Mouse (Mus musculus) cerebellum, adult (tissue): ENCODE measurements around the gene Pkmyt1.

Experiments used
- ATAC-seq: cut with Nextera tagmentation; 2 replicates; pipeline ENCODE4 v1.9.2; 2017; ENCODE audit warnings: mild to moderate bottlenecking, moderate library complexity, mixed read lengths; ENCODE audit not compliant: insufficient number of reproducible peaks, low FRiP score, low TSS enrichment

Pkmyt1 gene

DNA sequence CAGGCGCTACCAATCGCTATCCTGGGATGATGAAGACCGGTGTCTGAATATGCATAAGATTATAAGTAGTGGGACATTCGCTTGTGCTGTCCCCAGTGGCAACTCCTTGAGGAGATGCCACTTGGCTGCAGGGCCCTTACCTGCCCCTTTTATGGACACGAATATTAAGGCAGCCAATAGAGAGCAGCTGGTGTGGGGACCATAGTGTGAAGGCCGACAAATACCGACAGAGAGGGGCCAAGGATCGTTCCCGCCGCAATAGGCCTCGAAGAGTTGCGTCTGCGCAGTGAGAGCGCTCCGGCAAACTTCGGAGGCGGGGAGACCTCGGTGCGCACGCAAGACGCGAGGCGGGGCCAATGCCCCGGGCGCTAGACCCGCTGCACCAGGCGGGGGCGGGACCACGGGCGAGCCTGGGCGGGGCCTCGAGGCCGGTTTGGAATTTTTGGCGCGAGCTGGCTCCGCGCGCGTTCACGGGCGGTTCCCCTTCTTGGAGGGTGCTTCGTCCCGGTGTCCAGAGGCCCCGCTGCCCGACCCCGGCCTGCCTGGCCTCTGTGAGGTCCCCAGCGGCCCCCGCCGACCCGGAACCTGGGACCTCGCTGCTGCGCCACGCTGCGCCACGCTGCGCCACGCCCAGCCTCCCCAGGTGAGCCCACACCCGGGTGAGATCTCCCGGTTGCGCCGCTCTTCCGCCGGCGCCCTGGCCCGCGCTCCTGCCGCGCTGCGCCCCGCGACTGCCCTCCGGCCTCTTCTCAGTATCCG lies at the start of gene Pkmyt1:
TSS of gene Pkmyt1 (plus strand) at position 338 of the 759 bp plus-strand sequence.
- ATAC-seq, result peak; percentile 74

DNA sequence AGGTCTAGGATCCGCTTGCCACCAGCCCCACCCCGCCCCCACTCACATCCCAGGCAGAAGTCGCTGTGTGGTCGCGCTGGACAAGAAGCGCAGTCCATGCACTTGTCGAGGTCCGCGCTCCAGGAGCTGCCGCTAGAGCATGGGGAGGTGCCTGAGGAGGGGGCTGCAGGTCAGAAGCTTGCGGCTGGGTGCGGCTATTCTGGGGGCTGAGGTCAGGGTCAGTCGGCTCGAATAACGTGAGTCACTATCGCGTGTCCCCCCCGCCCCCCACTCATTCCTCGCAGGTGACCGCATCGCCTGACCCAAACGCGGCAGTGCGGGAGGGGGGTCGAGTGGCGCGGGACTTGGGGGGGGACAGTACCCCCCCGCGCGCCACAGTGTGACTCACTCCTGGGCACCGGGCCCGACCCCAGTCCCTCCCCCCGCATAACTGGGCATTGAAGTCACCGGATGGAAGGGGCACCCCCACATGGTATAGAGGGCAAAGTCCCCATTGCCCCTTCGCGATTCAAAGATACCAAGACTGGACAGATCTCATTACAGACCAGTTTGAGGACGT lies 49.6 kb upstream of the Pkmyt1 start:
- no peak for ATAC-seq

DNA sequence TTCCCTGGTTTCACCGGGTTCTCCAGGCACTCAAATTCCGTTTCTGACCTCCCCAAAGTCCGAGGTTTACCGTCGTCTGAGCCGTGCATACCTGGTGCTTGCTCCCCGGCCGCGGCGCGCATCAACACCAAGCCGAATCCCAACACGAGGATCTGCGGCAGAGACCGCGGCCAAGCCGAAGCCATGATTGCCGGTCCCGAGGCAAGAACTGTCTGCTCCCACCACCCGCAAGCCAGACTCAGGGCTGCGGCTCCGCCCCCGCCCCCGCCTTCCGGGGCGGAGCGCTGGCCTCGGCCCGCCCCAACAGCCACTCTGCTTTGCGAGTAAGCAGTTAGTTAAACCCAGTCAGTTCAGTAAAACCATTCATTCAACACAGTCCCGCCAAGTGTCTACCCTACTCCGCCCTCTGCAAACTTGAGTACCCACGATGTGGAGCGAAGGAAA lies 48.9 kb upstream of the Pkmyt1 start, which contains the start of gene Tnfrsf12a:
TSS of gene Tnfrsf12a (minus strand) at position 233 of the 444 bp plus-strand sequence.
- peak; percentile 28; the same call in 1 of the 2 replicates for ATAC-seq

DNA sequence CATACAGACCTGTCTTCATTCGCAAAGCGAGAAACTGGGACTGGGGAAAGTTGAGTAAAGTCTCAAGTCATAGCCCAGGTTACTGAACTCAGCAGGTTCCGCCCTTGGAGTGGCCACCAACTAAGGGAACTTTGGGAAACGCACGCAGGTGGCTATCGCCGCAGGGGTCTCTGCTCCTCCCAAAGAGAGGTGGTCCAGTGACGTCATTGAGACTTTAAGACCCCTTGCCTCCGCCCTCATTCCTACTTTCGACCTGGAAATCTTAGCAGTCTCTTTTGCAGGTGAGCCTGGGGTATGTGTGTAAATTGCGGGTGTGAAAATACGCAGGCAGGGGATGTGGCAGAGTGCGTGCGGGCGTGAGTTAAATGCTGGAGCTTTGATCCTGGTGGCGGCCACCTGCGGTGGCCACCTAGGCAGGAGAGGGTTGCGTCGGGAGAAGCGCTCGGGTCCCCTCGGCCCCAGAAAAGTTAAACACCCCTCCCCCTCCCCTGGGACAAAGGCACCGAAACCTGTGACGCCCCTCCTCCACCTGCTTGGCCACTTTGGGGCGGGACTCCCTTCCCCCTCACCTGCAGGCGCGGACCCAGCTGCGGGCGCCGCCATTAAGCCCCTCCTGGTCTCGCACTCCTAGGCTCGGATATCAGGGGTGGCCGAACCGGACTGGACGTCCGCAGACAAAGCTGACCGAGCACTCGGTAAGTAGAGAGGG lies 46.9 kb upstream of the Pkmyt1 start, which contains the start of gene Cldn6:
TSS of gene Cldn6 (plus strand) at position 123 of the 709 bp plus-strand sequence.
- ATAC-seq, result no peak

DNA sequence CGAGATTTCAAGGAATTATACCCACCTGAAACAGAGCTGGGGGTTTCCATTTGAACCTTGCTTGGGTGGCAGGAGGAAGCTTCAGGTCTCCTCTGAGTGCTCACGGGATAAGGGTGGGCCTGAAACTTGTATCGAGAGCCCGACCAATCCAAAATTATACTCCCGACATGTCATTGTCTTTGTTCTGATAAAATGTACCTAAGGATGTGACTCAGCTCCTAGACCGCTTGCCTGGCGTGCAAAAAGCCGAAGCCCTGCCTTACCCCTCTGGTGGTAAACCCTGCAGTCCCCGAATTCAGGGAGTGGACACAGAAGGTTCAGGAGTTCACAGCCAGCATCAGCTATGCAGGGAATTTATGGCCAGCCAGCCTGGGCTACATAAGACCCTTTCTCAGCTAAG lies 45.8 kb upstream of the Pkmyt1 start:
- ATAC-seq, result no peak

DNA sequence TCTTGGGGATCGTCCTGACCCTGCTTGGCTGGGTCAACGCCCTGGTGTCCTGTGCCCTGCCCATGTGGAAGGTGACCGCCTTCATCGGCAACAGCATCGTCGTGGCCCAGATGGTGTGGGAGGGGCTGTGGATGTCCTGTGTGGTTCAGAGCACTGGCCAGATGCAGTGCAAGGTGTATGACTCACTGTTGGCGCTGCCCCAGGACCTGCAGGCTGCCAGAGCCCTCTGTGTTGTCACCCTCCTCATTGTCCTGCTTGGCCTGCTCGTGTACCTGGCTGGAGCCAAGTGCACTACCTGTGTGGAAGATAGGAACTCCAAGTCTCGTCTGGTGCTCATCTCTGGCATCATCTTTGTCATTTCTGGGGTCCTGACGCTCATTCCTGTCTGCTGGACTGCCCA lies 45.0 kb upstream of the Pkmyt1 start:
- no peak for ATAC-seq

DNA sequence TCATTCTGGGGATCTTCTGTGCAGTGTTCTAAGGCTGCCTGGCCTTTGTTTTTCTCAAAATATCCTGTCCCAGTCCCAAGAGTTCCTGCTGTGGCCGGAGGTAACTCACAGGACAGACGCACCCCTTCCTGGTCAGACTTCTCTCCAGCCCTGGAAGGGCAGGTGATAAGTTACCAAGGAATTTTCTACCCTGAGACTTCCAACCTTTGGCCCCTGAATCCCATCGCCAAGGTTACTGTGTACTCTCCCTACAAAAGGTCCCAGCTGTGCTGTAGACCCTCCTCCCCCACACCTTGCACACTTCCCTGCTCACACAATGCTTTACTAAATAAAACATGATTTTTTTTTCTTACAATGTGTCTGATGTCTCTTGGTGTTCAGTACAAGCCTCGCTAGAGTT lies 44.0 kb upstream of the Pkmyt1 start:
- ATAC-seq, result no peak

DNA sequence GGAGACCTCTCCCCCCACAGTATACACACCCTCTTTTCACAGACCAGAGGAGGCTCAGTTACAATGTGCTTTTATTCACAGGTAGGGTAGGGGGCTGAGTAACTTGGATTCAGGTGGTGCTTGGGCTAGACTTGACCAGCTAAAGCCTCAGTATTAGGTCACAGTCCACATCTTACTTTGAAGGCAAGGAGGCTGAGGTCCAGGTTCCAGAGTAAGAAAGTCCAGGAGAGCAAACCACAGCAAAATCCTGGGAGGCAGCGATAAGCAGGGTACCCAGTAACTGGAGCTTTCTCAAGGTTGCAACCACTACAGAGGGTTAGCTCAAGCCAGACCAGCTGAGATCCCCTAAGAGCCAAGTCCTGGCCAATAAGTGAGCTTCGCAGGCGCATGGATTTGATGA lies 43.6 kb upstream of the Pkmyt1 start:
- no peak for ATAC-seq

DNA sequence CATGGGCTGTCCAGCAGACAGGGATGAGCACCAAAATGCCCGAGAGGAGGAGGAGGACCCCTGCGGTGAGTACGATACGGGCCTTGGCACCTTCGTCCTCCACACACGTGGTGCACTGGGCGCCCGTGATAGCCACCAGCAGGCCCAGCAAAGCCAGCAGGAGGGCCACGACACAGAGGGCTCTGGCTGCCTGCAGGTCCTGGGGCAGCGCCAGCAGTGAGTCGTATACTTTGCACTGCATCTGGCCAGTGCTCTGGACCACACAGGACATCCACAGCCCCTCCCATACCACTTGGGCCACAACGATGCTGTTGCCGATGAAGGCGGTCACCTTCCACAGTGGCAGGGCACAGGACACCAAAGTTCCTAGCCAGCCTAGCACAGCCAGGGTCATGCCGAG lies 42.9 kb upstream of the Pkmyt1 start:
- ATAC-seq, result no peak

DNA sequence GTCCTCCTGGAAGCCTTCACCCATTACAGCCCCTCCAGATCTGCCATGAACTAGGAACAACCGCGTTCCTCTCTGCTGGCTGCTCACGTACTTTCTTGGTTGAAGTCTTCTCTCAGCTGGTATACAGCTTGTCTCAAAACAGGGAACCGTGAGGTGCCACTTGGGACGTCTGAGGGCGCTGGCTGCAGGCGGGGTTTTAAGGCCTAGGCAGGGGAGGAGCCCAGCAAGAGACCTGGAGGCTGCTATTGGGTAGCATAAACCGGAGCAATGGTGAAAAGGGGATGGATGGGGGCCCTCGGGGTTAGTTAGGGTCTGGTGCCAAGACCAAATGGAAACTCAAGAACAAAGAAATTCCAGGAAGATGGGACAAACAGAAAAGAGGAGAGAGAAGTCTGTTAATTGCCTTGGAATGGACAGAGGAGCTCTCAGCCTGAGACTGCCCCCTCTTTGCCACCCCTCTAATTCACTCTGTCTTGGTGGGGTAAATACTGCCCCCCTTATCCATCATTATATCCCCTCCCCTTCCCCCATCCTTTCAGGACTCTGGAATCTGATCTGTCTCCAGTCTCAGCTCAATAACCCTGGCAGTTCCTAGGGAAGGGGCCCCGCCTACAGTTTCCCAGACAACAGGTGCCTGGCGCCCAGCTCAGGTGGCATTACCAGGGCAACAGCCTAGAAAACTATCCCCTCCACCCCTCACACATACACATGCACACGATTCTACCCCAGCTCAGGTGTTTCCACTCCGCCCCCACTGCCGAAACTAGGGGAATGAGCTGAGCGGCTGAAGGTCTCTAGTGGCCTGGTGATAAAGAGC lies 42.1 kb upstream of the Pkmyt1 start, which contains the start of gene Cldn9:
TSS of gene Cldn9 (minus strand) at position 171 of the 817 bp plus-strand sequence.
- ATAC-seq, result no peak

DNA sequence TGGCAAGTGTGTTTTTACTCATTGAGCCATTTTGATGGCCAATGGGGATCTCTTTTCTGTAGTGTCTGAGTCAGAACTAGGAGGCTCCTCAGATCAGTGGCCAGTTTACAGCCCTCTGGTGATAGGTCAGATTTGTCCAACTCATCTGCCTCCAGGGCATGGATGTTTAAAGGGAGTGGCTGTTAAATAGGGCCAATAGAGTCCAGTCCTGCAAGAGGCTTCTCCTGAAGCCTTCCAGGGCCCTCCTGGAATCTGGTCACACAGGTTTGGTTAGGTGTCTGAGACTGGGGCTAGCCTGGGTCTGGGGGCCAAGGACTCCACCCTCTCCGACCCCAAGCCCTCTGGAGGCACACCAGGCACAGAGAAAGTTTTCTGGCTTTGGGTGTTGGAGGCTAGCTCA lies 31.6 kb upstream of the Pkmyt1 start:
- no peak for ATAC-seq

DNA sequence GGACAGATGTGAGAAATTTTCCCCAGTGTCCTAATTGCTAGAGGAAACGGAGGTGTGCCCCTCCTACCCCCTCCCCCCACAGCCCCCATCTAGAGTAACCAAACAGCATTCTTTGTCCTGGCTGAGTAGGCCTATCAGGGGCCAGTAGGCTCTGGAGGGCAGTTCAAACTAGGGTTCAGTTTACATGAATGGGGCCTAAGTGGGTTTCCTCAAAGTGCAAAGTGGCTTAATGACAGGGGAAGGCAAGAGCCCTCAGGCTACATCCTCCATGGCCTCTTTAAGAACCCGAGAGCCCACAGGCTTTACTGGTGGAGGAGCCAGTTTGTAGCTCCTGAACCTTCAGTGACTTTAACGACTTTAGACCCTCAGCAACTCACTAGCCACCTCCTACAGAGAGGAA lies 30.3 kb upstream of the Pkmyt1 start:
- no peak for ATAC-seq

DNA sequence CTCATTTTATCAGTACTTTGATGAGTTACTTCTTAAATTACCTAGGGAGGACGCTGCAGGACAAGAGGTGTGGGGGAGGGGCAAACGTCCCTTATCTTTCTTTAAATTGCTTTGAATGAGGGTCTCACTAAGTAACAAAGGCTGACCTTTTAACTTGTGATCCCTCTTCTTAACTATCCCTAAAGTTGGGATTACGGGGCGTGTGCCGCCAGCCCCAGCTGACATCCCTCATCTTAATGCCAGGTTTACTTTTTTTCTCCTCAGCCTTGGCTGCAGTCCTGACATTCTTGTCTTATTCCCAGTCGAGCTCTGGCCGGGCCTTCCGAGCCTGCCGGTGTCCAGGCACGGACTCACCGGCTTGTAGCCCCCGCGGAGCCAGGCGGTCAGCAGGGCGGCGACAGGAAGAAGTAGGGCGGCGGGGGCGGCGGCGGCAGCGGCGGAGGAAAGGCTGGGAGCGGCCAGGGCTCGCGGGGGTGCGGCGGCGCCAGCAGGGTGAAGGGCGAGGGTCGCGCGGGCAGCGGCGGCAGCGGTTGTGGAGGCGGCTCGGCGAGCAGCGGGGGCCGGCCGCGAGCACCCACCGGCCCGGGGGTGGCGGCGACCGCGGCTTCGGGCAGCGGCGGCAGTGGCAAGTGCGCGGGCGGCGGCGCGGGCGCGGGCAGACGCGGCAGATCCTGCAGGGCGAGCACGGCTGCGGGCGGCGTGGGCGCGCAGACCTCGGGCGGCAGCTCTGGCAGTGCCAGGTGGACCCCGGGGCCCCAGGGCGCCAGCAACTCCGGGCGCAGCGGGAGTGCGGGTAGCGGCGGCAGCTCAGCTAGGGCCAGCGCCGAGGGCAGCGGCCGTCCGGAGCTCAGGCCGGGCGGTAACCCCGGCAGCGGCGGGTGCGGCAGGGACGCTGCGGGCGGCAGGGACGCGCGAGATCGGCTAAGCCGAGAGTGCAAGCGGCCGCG lies 26.7 kb upstream of the Pkmyt1 start:
- peak; percentile 40; the same call in 1 of the 2 replicates for ATAC-seq

DNA sequence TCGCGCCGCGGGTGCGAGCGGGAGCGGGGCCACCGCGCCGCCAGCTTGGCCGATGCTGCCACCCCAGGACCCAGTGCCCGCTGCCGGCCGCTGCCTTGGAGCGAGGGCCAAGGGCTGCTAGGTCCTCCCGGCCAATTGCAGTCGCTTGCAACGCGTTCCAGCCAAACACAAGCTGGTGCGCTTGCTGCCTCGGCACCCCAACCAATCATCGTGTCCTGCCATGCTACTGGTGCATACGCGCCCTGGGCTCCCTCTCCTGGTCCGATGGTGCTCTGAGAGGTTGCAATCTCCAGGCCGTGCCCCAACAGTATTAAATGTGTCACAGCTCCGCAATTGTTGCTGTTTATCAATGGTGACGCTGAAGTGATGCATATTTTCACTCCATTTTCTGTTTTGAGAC lies 26.1 kb upstream of the Pkmyt1 start:
- ATAC-seq, result peak; percentile 100

DNA sequence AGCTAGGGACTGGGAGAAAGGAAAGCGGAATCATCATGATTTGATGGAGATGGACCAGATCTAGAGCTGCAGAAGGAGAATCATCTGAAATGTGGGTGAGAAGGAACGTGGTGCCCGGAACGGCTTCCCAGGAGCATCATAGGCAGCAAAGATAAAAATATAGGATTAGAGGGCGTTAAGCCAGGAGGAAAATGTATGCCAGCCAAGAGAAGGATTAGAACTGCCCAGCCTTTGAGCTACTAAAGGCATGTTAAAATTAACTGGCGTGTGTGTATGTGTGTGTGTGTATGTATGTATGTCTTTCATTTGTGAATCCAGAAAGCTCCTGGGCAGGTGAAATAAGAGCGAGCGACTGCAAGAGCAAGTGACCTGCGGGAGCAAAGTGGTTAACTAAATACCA lies 22.8 kb upstream of the Pkmyt1 start:
- no peak for ATAC-seq

DNA sequence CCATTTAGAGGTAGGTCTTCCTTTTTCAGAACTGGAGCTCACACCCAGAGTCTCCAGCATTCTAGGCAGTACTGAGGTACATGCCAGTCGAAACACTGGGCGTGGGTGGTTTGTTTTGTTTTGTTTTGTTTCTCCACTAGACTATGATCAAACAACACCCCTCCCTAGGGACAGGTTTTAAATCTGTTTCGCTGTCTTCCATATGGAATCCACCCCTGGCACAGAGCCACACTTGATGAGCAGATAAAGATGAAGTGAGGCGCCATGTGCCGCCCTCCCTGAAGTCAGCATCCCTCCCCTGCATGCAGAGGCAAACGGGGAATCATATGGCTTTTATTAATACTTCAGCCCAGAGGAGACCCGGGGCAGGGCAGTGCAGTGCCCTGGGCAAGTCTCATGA lies 21.4 kb upstream of the Pkmyt1 start:
- no peak for ATAC-seq

DNA sequence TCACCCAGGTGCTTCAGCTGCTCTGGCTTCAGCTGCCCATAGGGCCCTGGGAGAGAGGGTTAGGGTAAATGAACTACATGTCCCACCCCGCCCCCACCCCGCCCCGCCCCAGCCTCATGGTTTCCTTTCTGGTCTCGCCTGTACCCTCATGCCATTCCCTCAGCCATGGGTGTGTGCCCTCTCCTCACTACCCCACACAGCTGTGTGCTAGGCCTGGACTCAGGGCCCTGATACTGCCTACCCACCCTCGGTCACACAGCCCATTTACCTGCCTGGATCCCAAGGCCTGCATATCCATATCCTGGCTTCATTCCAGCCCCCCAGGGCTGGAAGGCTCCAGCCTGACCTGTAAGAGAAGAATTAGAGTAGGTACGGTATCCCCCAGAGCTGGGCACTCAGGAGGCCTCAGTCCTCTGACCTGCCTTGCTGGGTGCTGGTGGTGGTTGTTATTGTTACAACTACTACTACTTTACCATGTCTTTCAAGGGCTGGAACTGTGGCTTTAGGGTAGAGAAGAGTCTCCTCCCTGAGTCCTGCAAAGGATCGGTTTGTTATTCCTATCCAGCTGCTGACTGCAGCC lies 20.5 kb upstream of the Pkmyt1 start:
- ATAC-seq, result no peak

DNA sequence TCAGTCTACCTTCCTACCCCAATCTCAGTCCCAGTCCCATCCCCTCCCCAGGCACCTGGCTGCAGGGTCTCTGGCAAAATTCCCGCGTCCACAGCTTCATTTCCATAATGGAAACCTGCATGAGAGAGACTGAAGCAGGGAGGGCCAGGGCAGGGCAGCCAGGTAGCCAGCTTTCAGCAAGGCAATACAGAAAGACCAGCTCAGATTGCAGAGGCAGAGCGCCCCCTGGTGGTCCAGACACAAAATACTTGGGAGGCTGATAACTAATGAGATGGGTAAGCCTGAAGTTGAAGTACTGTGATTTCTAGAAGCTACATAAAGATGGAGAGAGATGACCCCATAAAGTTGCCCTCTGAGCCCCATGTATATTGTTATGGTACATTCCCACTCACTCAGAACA lies 19.9 kb upstream of the Pkmyt1 start:
- ATAC-seq, result 0 out of 2 replicates have a peak, but pooled peaks have one; percentile 45

DNA sequence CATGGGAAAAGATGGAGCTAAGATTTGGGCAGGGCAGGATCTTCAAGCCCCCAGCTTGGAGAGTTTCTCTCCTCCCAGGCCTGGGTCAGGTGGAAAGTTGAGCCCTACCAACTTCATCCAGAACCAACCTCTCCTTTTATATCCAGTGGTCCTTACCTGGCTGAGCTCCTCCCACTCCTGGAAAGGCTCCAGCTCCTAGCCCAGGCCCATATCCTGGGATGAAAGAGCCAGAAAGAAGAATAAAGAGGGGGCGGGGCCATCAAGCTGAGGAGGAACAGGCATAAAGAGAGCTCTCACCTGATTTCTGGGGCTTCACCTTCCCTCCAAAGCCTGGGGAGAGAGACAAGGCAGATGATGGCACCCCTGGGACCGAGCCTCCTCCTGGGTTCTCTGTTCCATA lies 9.1 kb upstream of the Pkmyt1 start:
- ATAC-seq, result no peak
